Mouse (Mus musculus): ENCODE measurements at regions not wholly inside any gene's neighbourhood (a gene's known extent, or its start where the extent isn't known, plus 50 kb on each side); places are given as distances from the start of the nearest gene placed in this dataset.
A peak's percentile ranks its signal among the peaks of the same experiment; 100 is the strongest.

- DNase-seq (ENCODE audit: low spot score in 2 of 2), result no peak
Observed at GRCm38 (mm10) chr6:108910330-108910729, 81.9 kb downstream of the Edem1 start.

- no peak for DNase-seq (ENCODE audit: low spot score in 2 of 2)
Observed at GRCm38 (mm10) chr6:108912539-108912938, 84.1 kb downstream of the Edem1 start.

GRCm38 (mm10) chr6:108919372-108919913, 91.0 kb downstream of the Edem1 start:
- no peak for DNase-seq (ENCODE audit: low spot score in 2 of 2)

- DNase-seq (ENCODE audit: low spot score in 2 of 2), result no peak
Observed at GRCm38 (mm10) chr6:108921181-108921580, 92.7 kb downstream of the Edem1 start.

DNA sequence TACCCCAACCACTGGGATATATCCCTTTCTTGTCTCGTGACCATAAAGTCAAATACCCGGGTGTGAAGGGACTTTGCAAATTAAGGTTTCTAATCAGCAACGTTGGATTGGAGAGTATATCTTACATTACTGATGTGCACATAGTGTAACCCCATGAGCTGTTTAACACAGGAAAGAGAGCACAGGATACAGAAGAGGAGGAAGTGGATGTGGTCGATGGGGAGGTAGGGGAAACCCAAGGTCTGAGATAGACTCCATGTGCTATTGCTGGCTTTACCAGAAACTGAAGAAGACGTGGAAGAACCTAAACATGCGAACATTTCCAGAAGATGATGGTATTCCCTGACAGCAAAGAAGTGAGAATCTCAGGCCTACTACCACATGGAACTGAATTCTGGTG, 94.1 kb downstream of the Edem1 start:
- no peak for DNase-seq (ENCODE audit: low spot score in 2 of 2)

DNA sequence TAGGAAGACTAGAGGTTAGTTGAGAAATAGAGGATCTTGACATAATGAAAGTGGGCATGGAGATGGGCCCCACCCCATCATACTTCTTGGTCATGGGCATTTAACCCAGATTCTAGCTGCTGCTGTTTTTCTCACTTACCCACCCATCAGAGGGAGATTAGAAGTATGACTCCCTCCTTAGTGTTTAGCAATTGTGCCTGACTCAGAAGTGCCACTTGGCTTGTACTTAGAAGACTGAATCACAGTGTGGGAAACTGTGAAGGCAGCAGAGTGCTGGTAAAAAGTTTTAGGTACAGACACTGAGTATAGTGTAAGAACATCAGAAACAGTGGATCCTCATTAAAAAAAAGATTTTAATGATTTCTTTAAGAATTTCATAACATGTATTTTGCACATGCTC, 100.5 kb downstream of the Edem1 start:
- no peak for DNase-seq (ENCODE audit: low spot score in 2 of 2)

DNA sequence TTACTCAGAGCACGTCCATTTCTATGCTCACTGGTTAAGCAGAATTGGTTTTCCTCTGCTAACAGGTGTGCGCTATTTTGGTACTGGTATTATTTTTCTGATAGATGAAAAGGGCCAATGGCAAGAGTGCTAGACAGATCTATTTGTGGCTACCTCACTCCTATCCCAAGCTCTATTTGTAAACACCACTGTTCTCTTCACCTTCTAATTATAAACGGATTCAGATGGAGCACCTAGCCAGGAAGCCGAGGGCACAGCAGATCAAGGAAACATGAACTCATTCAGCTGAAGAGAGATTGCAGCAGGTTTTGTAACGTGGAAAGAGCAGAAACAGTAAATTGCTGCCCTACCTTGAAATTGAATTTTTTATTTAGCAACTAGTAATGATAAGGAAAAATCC, 110.2 kb downstream of the Edem1 start:
- no peak for DNase-seq (ENCODE audit: low spot score in 2 of 2)

DNA sequence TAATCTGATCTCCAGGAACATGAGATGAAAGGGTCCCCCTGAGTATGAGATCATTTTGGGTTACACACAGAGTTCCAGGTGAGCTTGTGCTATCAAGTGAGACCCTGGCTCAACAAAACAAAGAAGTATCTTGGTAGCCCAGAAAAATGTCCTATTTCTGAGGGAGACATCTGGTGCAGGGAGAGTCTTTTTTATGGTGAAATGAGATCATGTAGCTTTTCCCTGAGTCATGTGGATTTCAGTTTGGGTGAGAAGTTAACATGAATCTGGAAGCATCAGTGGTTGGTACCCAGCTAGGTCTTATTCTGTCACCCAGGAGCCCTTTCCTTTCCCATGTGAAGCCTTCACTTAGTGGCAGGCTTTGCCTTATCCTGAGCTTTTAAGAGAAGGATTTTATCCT, 113.8 kb downstream of the Edem1 start:
- no peak for DNase-seq (ENCODE audit: low spot score in 2 of 2)

GRCm38 (mm10) chr6:108952389-108952788, 123.9 kb downstream of the Edem1 start:
- DNase-seq (ENCODE audit: low spot score in 2 of 2), result no peak

DNA sequence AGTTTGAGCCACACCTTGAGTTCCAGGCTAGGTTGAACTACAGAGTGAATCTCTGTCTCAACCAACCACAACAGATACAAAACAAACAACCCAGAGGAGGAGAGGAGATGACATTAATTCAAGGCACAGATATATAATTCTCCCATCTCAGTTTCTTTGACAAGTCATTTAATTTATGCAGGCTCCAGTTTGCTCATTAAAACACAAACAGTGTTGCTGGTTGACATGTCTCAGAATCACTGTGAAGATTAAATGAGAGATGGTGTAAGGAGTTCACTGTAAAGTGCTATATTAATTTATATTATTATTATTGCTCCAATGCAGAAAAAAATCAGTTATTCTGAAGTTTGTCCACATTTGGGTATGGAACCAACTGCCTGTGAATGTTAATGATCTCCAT, 134.4 kb downstream of the Edem1 start:
- no peak for DNase-seq (ENCODE audit: low spot score in 2 of 2)

GRCm38 (mm10) chr6:108963295-108963694, 134.9 kb downstream of the Edem1 start:
- peak in 1 of 2 experiments; percentile 2 for DNase-seq (ENCODE audit: low spot score in 2 of 2)

DNA sequence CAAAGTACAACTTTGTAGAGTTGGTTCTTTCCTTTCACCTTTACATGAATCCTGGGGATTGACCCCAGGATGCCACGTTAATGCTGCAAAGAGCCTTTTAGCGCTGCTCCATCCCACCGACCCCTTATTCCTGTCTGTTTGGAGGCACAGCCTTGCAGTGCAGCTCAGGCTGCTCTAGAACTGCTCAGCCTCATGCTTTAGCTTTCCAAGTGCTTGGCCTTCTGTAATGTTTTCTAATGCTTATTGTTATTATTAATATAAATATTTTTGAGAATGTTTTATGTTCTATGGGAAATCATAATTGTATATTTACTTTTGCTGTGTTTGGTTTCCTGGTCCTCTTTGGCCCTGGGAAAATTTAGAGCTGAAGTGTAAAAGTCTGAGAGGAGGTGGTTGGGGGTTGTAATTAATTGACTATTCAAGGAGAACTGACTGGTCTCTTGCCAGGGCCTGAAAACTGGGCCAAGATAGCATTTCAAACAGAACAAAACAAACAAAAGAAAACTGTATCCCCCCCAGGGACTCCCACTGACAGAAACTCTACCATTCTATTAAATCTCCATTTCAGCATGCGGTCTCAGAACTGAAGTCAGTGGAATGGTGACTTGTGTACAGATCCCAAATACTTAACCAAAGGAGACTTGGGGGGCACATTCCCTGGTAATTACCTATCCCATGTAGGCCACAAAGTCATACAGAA, 141.2 kb downstream of the Edem1 start:
- DNase-seq (ENCODE audit: low spot score in 2 of 2), result no peak

GRCm38 (mm10) chr6:108971415-108972089, 143.1 kb downstream of the Edem1 start:
- no peak for DNase-seq (ENCODE audit: low spot score in 2 of 2)

DNA sequence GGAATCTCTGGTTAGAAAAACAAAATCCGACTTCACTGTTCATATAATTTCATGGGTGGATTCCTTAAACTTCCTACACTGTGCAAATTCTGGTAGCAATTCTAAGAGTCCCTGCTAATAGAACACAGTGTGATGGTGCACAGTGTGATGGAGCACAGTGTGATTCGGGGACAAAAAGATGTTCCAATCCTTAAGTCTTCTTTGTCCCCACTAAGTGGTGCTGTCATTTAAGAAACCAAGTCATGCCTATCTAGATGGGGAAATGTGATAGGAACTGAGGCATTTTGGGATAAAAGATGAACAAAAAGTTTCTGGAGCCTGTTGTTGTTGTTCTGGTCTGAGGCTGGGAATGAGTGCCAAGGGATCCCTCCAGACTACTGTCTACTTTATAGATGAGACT, 145.3 kb downstream of the Edem1 start:
- DNase-seq (ENCODE audit: low spot score in 2 of 2), result no peak

- DNase-seq (ENCODE audit: low spot score in 2 of 2), result no peak
Observed at GRCm38 (mm10) chr6:108989506-108989905, 161.1 kb downstream of the Edem1 start.

GRCm38 (mm10) chr6:108993743-108994142, 165.3 kb downstream of the Edem1 start:
- DNase-seq (ENCODE audit: low spot score in 2 of 2), result no peak

DNA sequence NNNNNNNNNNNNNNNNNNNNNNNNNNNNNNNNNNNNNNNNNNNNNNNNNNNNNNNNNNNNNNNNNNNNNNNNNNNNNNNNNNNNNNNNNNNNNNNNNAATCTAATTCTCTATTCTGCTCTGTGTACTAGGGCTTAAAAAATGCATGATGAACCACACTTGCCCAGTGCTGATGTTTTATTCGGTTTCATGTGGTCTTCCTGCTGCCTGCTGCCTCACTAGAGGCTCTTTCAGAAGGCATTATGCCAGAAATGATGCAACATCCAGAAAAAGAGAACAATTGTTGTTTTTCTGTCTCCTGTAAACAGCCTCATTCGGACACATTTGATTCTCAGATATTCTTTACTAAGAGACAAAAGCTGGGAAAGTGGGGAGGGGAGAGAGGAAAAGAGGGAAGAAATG, 176.0 kb downstream of the Edem1 start:
- DNase-seq (ENCODE audit: low spot score in 2 of 2), result no peak

GRCm38 (mm10) chr6:109009364-109009763, 180.9 kb downstream of the Edem1 start:
- DNase-seq (ENCODE audit: low spot score in 2 of 2), result no peak

DNA sequence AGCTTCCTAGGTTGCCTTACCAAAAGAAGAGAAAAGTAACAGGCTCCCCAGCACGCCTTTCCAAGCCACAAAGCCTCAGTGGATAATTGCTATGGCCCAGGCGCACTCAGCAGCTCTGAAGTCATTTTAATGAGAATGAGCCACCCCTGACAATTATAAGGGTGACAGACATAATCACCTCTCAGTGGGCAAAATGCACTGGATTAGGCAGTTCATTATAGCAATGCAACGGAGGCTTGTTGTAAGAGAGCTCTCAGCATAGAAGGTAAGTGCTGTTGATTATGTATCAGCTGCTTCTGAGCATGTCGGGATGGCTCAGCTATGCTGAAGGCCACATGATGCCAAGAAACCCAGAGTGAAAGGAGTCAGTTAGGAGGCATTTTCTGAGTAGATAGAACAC, 181.4 kb downstream of the Edem1 start:
- DNase-seq (ENCODE audit: low spot score in 2 of 2), result no peak

- no peak for DNase-seq (ENCODE audit: low spot score in 2 of 2)
Observed at GRCm38 (mm10) chr6:109019731-109020130, 191.3 kb downstream of the Edem1 start.

Measured in urinary bladder, postnatal 36 days (tissue).